Mouse (Mus musculus): ENCODE data around the gene 9930104L06Rik.

- TF ChIP-seq POLR2A (IDR thresholded peaks at IDR 0.05; ENCODE audit: insufficient read depth, low read depth, low read length) (no peak), CTCF (IDR thresholded peaks at IDR 0.05; ENCODE audit: insufficient read depth, low read depth, low read length) (no peak)
Measured at GRCm38 (mm10) chr4:124959062-124959461, 22.2 kb downstream of the 9930104L06Rik start.
